Mouse (Mus musculus) right cerebral cortex, postnatal 36 days (tissue): ENCODE data around the gene Orm1.
"Not testable (repeated sequence)": the region's sequence is repeated elsewhere in the genome, so short reads cannot be mapped to it uniquely, and the experiment has no call there.

Source experiments
- DNase-seq, 2 experiments: peaks; one replicate each; pipeline ENCODE4 v3.0.0; 2022; ENCODE audit warnings: low spot score in 2 of 2, mixed read lengths in 1 of 2

Gene Orm1

GRCm38 (mm10) chr4:63344295-63344694 lies at the start of gene Orm1:
Orm1 (plus strand) TSS chr4:63344560.
- no peak for DNase-seq

GRCm38 (mm10) chr4:63295641-63296040 lies 48.7 kb upstream of the Orm1 start:
- no peak for DNase-seq

GRCm38 (mm10) chr4:63296263-63296662 lies 48.1 kb upstream of the Orm1 start:
- DNase-seq, result no peak

- DNase-seq, result no peak
Observed at GRCm38 (mm10) chr4:63296876-63297275, 47.5 kb upstream of the Orm1 start.

- DNase-seq, result no peak
Observed at GRCm38 (mm10) chr4:63298191-63298590, 46.2 kb upstream of the Orm1 start.

- DNase-seq, result no peak
Observed at GRCm38 (mm10) chr4:63302641-63303040, 41.7 kb upstream of the Orm1 start.

- DNase-seq, result peak; percentile 78 to 86
Observed at GRCm38 (mm10) chr4:63307175-63308062, 36.9 kb upstream of the Orm1 start.

GRCm38 (mm10) chr4:63308316-63308715 lies 36.0 kb upstream of the Orm1 start:
- no peak for DNase-seq

- no peak for DNase-seq
Observed at GRCm38 (mm10) chr4:63310247-63310855, 34.0 kb upstream of the Orm1 start.

- DNase-seq, result no peak
Observed at GRCm38 (mm10) chr4:63311426-63311825, 32.9 kb upstream of the Orm1 start.

GRCm38 (mm10) chr4:63314063-63314462 lies 30.3 kb upstream of the Orm1 start:
- DNase-seq, result no peak

GRCm38 (mm10) chr4:63316076-63316746 lies 28.1 kb upstream of the Orm1 start:
- DNase-seq, result peak in 1 of 2 experiments; percentile 18

- DNase-seq, result not testable (repeated sequence)
Observed at GRCm38 (mm10) chr4:63319566-63319965, 24.8 kb upstream of the Orm1 start.

- DNase-seq, result no peak
Observed at GRCm38 (mm10) chr4:63323275-63323815, 21.0 kb upstream of the Orm1 start.

- DNase-seq, result no peak
Observed at GRCm38 (mm10) chr4:63333403-63333802, 11.0 kb upstream of the Orm1 start.

GRCm38 (mm10) chr4:63338414-63339076 lies 5.8 kb upstream of the Orm1 start:
- no peak for DNase-seq

- no peak for DNase-seq
Observed at GRCm38 (mm10) chr4:63342491-63342890, 1.9 kb upstream of the Orm1 start.

- DNase-seq, result no peak
Observed at GRCm38 (mm10) chr4:63343608-63344007, 752 bp upstream of the Orm1 start.

- no peak for DNase-seq
Observed at GRCm38 (mm10) chr4:63345261-63345660, 901 bp downstream of the Orm1 start.

GRCm38 (mm10) chr4:63346659-63347058 lies 2.3 kb downstream of the Orm1 start:
- no peak for DNase-seq

- DNase-seq, result no peak
Observed at GRCm38 (mm10) chr4:63348524-63348923, 4.2 kb downstream of the Orm1 start.
